Mouse (Mus musculus) intestine, embryonic 14.5 days (tissue): ENCODE measurements around the gene R3hdm4. TPM values are rescaled to one million over a fixed set of nuclear protein-coding genes. Genes with fewer than 3 reads are reported as not detected.

Experiments used
- ATAC-seq: fragments of 200-750 bp; cut with Nextera tagmentation; replicated peaks from 2 replicates; pipeline ENCODE4 v1.8.0; 2017; ENCODE audit warnings: low read depth, moderate number of reproducible peaks, moderate TSS enrichment, moderate library complexity; ENCODE audit not compliant: low FRiP score, low TSS enrichment
- DNase-seq: peaks from one replicate; pipeline ENCODE4 v3.0.0-alpha.2; 2018; ENCODE audit warnings: low spot score
- H3K27ac ChIP-seq: fragments of 300-500 bp; sonication (generic); 2 replicates; pipeline ENCODE4 v1.5.1; 2014; ENCODE audit warnings: low read depth, mild to moderate bottlenecking, control low read depth
- H3K27me3 ChIP-seq: fragments of 300-500 bp; sonication (generic); replicated peaks from 2 replicates; pipeline ENCODE4 v1.6.1; 2014; ENCODE audit warnings: low read length, control low read depth; ENCODE audit not compliant: control insufficient read depth, insufficient read depth
- H3K36me3 ChIP-seq: fragments of 300-500 bp; sonication (generic); 2 replicates; pipeline ENCODE4 v1.6.1; 2014; ENCODE audit warnings: low read length, control low read depth; ENCODE audit not compliant: control insufficient read depth, insufficient read depth
- H3K4me1 ChIP-seq: fragments of 300-500 bp; sonication (generic); replicated peaks from 2 replicates; pipeline ENCODE4 v1.6.1; 2014; ENCODE audit warnings: low read length, control low read depth, mixed read lengths; ENCODE audit not compliant: control insufficient read depth, insufficient read depth
- H3K4me2 ChIP-seq: fragments of 300-500 bp; sonication (generic); 2 replicates; pipeline ENCODE4 v1.6.1; 2014; ENCODE audit warnings: low read length
- H3K4me3 ChIP-seq: fragments of 300-500 bp; sonication (generic); 2 replicates; pipeline ENCODE4 v1.5.1; 2014; ENCODE audit warnings: low read depth, low read length, control low read depth, mixed read lengths
- H3K9ac ChIP-seq: fragments of 300-500 bp; sonication (generic); 2 replicates; pipeline ENCODE4 v1.6.1; 2014; ENCODE audit warnings: mild to moderate bottlenecking, low read length
- H3K9me3 ChIP-seq: fragments of 300-500 bp; sonication (generic); 2 replicates; pipeline ENCODE4 v1.6.1; 2016; ENCODE audit warnings: low read length, control low read depth; ENCODE audit not compliant: control insufficient read depth
- WGBS: fragments of 180-500 bp; shearing (Covaris S2); extraction: QIAGEN DNeasy Blood & Tissue Kit; methylation state at CpG from one replicate; pipeline ENCODE4 v1.1.7; 2014; 5-methylcytosine and 5-hydroxymethylcytosine counted together
- polyA plus RNA-seq: library from polyadenylated mRNA; unstranded; fragments of >200 nt; fragmentation: Nextera tagmentation; extraction: Ambion mirVana; gene quantifications from 2 replicates; pipeline ENCODE4 v1.2.1, GENCODE M21; 2014

Gene R3hdm4
- polyA plus RNA-seq, 1 experiment from 2014 or later = 122 TPM

GRCm38 (mm10) chr10:79865801-79866295 lies 55.2 kb downstream of the R3hdm4 start:
- WGBS = 76% methylated on average over 19 of the region's 19 CpGs
- ATAC-seq = peak; percentile 1; the same call in 1 of the 2 replicates

GRCm38 (mm10) chr10:79865189-79865601 lies 55.8 kb downstream of the R3hdm4 start:
- WGBS = 59% methylated on average over 12 of the region's 12 CpGs
- no peak overlapping the region for H3K4me2 ChIP-seq
- no peak overlapping the region for H3K4me3 ChIP-seq
- ATAC-seq (peak; percentile 42), DNase-seq (no peak)
- peaks cover 62% of the 10 kb centered on the region for H3K36me3 ChIP-seq
- no peak overlapping the region for H3K27ac ChIP-seq
- H3K9me3 ChIP-seq = no peaks in the 10 kb centered on the region
- no peaks in the 10 kb centered on the region for H3K4me1 ChIP-seq
- H3K27me3 ChIP-seq = no peaks in the 10 kb centered on the region
- no peak overlapping the region for H3K9ac ChIP-seq

More at GRCm38 (mm10) chr10:79865801-79866295, 55.2 kb downstream of the R3hdm4 start:
- Histone ChIP-seq H3K27me3 (no peaks in the 10 kb centered on the region), H3K27ac (no peak overlapping the region), H3K4me1 (no peaks in the 10 kb centered on the region), H3K9me3 (no peaks in the 10 kb centered on the region), H3K9ac (no peak overlapping the region), H3K36me3 (peaks cover 56% of the 10 kb centered on the region), H3K4me2 (no peak overlapping the region), H3K4me3 (no peak overlapping the region)
- DNase-seq = no peak

- DNase-seq = no peak
- Histone ChIP-seq H3K36me3 (peaks cover 68% of the 10 kb centered on the region), H3K4me1 (no peaks in the 10 kb centered on the region), H3K27ac (no peak overlapping the region), H3K9ac (no peak overlapping the region), H3K27me3 (no peaks in the 10 kb centered on the region), H3K9me3 (no peaks in the 10 kb centered on the region), H3K4me3 (no peak overlapping the region), H3K4me2 (no peak overlapping the region)
- ATAC-seq = peak; percentile 17
- 43% methylated on average over 10 of the region's 10 CpGs for WGBS
These were observed 56.4 kb downstream of the R3hdm4 start for GRCm38 (mm10) chr10:79864351-79865188.

- H3K4me2 ChIP-seq = no peak overlapping the region
- H3K27me3 ChIP-seq = no peaks in the 10 kb centered on the region
- 63% methylated on average over 10 of the region's 10 CpGs for WGBS
- H3K4me1 ChIP-seq = peaks cover 9% of the 10 kb centered on the region
- DNase-seq (no peak), ATAC-seq (no peak)
- no peak overlapping the region for H3K4me3 ChIP-seq
- H3K36me3 ChIP-seq = peaks cover 82% of the 10 kb centered on the region
- H3K9me3 ChIP-seq = no peaks in the 10 kb centered on the region
- H3K9ac ChIP-seq = no peak overlapping the region
- H3K27ac ChIP-seq = no peak overlapping the region
These were observed 58.1 kb downstream of the R3hdm4 start for GRCm38 (mm10) chr10:79862925-79863324.

- Histone ChIP-seq H3K4me3 (no peak overlapping the region), H3K36me3 (peaks cover 87% of the 10 kb centered on the region), H3K9ac (no peak overlapping the region), H3K27me3 (no peaks in the 10 kb centered on the region), H3K4me2 (no peak overlapping the region), H3K9me3 (no peaks in the 10 kb centered on the region), H3K4me1 (peaks cover 16% of the 10 kb centered on the region), H3K27ac (no peak overlapping the region)
- no peak for DNase-seq
- 88% methylated on average over 23 of the region's 23 CpGs for WGBS
- ATAC-seq = no peak
These were observed 58.8 kb downstream of the R3hdm4 start for GRCm38 (mm10) chr10:79862049-79862788.

GRCm38 (mm10) chr10:79861230-79862048 lies 59.6 kb downstream of the R3hdm4 start:
- H3K9me3 ChIP-seq = no peaks in the 10 kb centered on the region
- 74% methylated on average over 25 of the region's 25 CpGs for WGBS
- H3K27ac ChIP-seq = 0 out of 2 replicates have a peak overlapping the region, but pooled peaks have one; percentile 9
- peaks cover 24% of the 10 kb centered on the region for H3K4me1 ChIP-seq
- no peaks in the 10 kb centered on the region for H3K27me3 ChIP-seq
- H3K4me2 ChIP-seq = no peak overlapping the region
- H3K9ac ChIP-seq = no peak overlapping the region
- no peak overlapping the region for H3K4me3 ChIP-seq
- ATAC-seq (no peak), DNase-seq (no peak)
- peaks cover 91% of the 10 kb centered on the region for H3K36me3 ChIP-seq

- peaks cover 80% of the 10 kb centered on the region for H3K36me3 ChIP-seq
- no peak overlapping the region for H3K27ac ChIP-seq
- no peak overlapping the region for H3K4me3 ChIP-seq
- no peaks in the 10 kb centered on the region for H3K9me3 ChIP-seq
- no peak overlapping the region for H3K4me2 ChIP-seq
- DNase-seq (no peak), ATAC-seq (no peak)
- H3K9ac ChIP-seq = no peak overlapping the region
- peaks cover 26% of the 10 kb centered on the region for H3K4me1 ChIP-seq
- 92% methylated on average over 26 of the region's 26 CpGs for WGBS
- H3K27me3 ChIP-seq = no peaks in the 10 kb centered on the region
These were observed 60.7 kb downstream of the R3hdm4 start for GRCm38 (mm10) chr10:79860079-79860911.
